Mouse (Mus musculus): ENCODE results near the gene Elf3. TPM values are rescaled to one million over a fixed set of nuclear protein-coding genes. Genes with fewer than 3 reads are reported as not detected.

The Elf3 gene
- polyA plus RNA-seq (2015; fragmentation: Nextera tagmentation; extraction: Ambion mirVana): 0.10 and 0.53 TPM in 2 replicates

DNA sequence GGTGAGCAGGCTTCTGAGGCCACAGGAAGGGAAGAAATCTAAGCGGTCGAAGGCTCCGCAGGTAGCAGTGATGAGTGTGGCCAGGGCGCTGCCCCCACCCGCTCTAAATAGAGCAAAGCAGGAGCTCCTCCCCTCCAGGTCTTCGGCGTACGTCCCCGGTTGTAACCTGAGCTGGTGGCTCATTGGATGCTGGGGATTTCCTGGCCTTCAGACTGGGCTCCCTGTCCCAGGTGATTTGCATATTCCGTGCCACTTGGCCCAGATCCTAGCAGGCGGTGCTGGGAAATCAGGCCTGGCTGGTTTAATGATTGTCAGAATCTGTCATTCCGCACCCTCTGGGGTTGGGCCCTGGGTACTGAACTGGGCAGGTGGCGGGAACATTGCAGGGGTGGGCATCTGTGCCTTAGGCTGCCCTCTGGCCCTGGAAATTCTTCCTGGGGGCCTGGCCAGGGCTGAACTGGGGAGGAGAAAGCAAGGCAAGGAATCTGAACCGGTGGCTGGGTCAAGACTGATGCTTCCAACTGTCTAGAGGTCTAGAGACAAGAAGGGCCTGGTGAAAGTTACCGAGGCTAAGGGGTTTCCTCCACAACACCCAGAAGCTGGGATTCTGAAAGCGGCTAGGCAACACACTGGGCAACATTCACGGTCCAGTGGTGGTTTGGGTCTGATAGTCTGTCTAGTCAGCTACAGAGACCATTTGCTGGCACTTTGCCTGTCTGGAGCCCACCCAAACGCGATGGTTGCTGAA lies at the start of gene Elf3:
Elf3 (minus strand) TSS at position 189 of the 748 bp plus-strand sequence.
- Histone ChIP-seq H3K9me3 (ENCODE audit: control insufficient read depth, low read length) (no peaks in the 10 kb centered on the region), H3K27ac (ENCODE audit: low read length) (no peak within 1 kb of the TSS), H3K4me3 (replicated peaks; ENCODE audit: low read length) (peak within 1 kb of the TSS; percentile 9), H3K9ac (replicated peaks; ENCODE audit: low read depth, low read length) (peak within 1 kb of the TSS; percentile 33), H3K4me2 (ENCODE audit: low read length) (peak within 1 kb of the TSS; percentile 44), H3K27me3 (replicated peaks; ENCODE audit: control insufficient read depth, insufficient read depth, low read length) (no peaks in the 10 kb centered on the region), H3K4me1 (replicated peaks; ENCODE audit: control insufficient read depth, insufficient read depth, low read length) (peaks cover 6% of the 10 kb centered on the region), H3K36me3 (ENCODE audit: control insufficient read depth, insufficient read depth) (peaks cover 4% of the 10 kb centered on the region; the same call in 1 of the 2 replicates)
- 8% methylated on average over 19 of the region's 19 CpGs for WGBS
- peak; percentile 67 for ATAC-seq

DNA sequence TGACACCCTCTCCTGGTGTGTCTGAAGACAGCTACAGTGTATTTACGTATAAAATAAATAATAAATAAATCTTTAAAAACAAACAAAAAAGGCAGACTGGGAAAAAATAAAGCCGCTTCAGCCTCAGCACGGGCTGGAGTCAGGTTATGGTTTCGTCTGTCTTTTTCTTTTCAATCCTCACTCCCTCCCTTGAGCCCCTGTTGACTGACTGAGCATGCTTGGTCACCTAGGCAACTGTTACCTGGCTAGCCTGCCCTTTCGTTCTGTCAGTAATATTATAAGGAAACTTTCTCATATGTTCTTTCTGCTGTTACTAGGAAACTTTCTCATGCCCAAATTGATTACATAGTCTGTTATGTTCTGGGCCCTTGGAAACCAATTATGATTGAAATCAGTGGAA lies 32.5 kb upstream of the Elf3 start:
- Histone ChIP-seq H3K9me3 (ENCODE audit: control insufficient read depth, low read length) (no peaks in the 10 kb centered on the region), H3K4me1 (replicated peaks; ENCODE audit: control insufficient read depth, insufficient read depth, low read length) (no peaks in the 10 kb centered on the region), H3K4me3 (replicated peaks; ENCODE audit: low read length) (no peak overlapping the region), H3K36me3 (ENCODE audit: control insufficient read depth, insufficient read depth) (peaks cover 6% of the 10 kb centered on the region), H3K9ac (replicated peaks; ENCODE audit: low read depth, low read length) (no peak overlapping the region), H3K4me2 (ENCODE audit: low read length) (no peak overlapping the region), H3K27me3 (replicated peaks; ENCODE audit: control insufficient read depth, insufficient read depth, low read length) (no peaks in the 10 kb centered on the region), H3K27ac (ENCODE audit: low read length) (no peak overlapping the region)
- WGBS: 75% methylated on average over 5 of the region's 5 CpGs
- no peak for ATAC-seq

DNA sequence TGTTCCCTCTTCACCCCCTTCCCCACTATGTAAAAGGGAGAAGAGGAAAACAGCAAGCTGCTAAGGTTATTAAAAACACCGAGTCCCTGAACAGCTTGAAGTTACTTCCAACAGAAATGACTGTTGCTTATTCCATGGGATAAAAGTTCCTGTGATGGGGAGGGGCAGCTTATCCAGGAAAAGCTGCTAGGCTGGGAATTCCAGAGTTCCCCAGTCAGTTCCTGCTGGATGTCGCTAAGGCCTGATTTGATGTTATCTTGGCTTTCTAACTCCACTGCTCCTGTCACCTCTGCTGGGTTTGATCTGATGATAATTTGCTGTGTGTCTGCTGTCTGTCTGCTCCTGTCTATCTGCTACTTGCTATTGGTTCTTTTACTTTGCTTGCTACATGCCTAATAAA lies 27.9 kb upstream of the Elf3 start:
- no peaks in the 10 kb centered on the region for H3K27me3 ChIP-seq (replicated peaks; ENCODE audit: control insufficient read depth, insufficient read depth, low read length)
- H3K9me3 ChIP-seq (ENCODE audit: control insufficient read depth, low read length): no peaks in the 10 kb centered on the region
- H3K36me3 ChIP-seq (ENCODE audit: control insufficient read depth, insufficient read depth): no peaks in the 10 kb centered on the region
- H3K27ac ChIP-seq (ENCODE audit: low read length): no peak overlapping the region
- H3K4me3 ChIP-seq (replicated peaks; ENCODE audit: low read length): no peak overlapping the region
- H3K4me2 ChIP-seq (ENCODE audit: low read length): no peak overlapping the region
- H3K9ac ChIP-seq (replicated peaks; ENCODE audit: low read depth, low read length): no peak overlapping the region
- ATAC-seq: no peak
- peaks cover 11% of the 10 kb centered on the region for H3K4me1 ChIP-seq (replicated peaks; ENCODE audit: control insufficient read depth, insufficient read depth, low read length)
- 76% methylated on average over 2 of the region's 2 CpGs for WGBS

DNA sequence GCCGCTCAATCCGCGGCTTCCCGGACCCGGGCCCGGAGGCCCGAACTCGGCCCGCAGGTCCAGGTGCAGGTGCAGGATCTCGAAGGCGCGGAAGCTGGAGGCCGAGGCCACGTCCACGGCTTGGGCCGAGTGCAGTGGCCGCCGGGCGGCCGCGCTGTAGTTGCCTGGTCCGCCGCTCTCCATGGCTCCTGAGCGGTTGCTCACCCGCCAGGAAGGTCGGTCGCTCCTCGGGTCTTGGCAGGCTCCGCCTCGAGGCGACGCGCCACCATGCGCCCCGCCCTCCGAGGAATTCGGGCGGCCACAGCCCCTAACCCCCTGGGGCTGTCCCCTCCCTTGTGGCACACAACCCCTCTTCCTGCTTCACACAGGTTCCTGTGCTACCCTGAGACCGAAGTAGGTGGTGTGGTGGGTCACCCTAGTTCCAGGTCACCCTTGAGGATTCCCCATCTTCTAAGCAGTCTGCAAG lies 25.5 kb upstream of the Elf3 start, which contains the start of gene Rnpep:
Rnpep (minus strand) TSS at position 259 of the 466 bp plus-strand sequence.
- WGBS: 0% methylated on average over 38 of the region's 39 CpGs
- ATAC-seq: peak; percentile 90
- peaks cover 17% of the 10 kb centered on the region for H3K4me1 ChIP-seq (replicated peaks; ENCODE audit: control insufficient read depth, insufficient read depth, low read length)

DNA sequence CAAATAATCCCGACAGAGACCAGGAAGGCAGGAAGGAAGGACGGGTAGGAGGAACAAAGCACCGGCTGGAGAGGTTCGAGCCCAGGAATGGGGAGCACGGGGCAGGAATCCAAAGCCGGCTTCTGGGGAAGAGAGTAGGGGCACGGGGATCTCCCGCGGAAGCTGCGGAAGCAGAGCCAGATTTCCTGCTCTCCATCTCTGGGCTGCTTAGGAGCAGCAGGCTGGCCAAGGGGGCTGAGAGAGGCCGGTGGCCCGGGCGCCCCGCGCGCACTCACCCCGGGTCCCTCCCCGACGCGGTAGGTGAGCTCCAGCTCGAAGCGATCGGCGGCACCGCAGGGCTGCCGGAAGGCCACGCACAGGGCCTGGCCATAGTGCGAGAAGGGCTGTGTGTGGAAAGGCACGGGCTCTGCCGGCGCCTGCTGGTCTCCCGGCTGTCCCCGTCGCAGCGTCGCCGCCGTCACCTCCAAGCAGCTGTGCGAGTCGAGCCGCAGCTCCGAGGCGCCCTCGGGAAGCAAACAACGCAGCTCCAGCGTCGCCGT lies 25.0 kb upstream of the Elf3 start:
- peak overlapping the region; percentile 90 for H3K27ac ChIP-seq (ENCODE audit: low read length)
- H3K36me3 ChIP-seq (ENCODE audit: control insufficient read depth, insufficient read depth): peaks cover 2% of the 10 kb centered on the region; the same call in 1 of the 2 replicates
- H3K9me3 ChIP-seq (ENCODE audit: control insufficient read depth, low read length): no peaks in the 10 kb centered on the region
- H3K4me2 ChIP-seq (ENCODE audit: low read length): peak overlapping the region; percentile 61
- no peaks in the 10 kb centered on the region for H3K27me3 ChIP-seq (replicated peaks; ENCODE audit: control insufficient read depth, insufficient read depth, low read length)
- peaks cover 17% of the 10 kb centered on the region for H3K4me1 ChIP-seq (replicated peaks; ENCODE audit: control insufficient read depth, insufficient read depth, low read length)
- peak overlapping the region; percentile 77 for H3K4me3 ChIP-seq (replicated peaks; ENCODE audit: low read length)
- peak; percentile 85 for ATAC-seq
- under 1% methylated on average over 48 of the region's 48 CpGs for WGBS
- peak overlapping the region; percentile 98 for H3K9ac ChIP-seq (replicated peaks; ENCODE audit: low read depth, low read length)

More for the DNA sequence above, 25.5 kb upstream of the Elf3 start, which contains the start of gene Rnpep:
- Histone ChIP-seq H3K4me3 (replicated peaks; ENCODE audit: low read length) (peak within 1 kb of the TSS; percentile 77), H3K36me3 (ENCODE audit: control insufficient read depth, insufficient read depth) (no peaks in the 10 kb centered on the region), H3K27ac (ENCODE audit: low read length) (peak within 1 kb of the TSS; percentile 90), H3K27me3 (replicated peaks; ENCODE audit: control insufficient read depth, insufficient read depth, low read length) (no peaks in the 10 kb centered on the region), H3K9ac (replicated peaks; ENCODE audit: low read depth, low read length) (peak within 1 kb of the TSS; percentile 98), H3K9me3 (ENCODE audit: control insufficient read depth, low read length) (no peaks in the 10 kb centered on the region), H3K4me2 (ENCODE audit: low read length) (peak within 1 kb of the TSS; percentile 61)

DNA sequence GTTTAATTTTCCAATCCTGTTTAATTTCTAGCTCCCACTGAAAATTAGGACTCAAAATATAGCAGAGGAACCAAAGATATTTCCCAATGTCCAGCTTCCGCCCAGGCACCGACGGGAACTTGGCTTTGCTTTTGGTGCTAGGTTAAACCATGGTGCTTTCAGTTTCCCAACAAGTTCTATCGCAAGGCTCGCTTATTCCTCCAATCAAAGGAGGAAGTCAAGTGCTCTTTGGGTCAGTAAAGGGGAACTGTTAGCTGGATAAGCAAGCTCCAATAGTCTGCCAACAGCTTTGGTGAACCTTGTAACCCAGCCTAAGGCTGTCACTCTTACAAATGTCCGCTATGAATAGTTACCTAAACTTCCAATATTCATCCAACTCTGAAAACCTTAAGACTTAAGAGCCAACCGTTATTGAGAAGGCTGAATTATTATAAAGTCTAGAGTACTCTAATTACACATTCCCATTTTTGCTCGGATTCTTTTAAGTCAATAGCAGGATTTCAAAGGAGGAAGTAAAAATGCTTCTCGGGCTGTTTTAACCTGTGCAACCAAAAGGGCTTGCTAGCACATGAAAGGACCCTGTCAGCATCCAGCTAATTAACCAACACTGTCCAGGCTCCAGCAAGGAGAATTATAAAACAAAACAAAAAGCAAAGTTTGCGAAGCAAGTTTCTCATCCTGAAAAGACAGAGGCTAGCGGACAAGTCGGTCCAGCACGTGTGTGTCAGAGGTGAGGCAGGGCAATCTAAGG lies 24.3 kb upstream of the Elf3 start:
- 0 out of 2 replicates have a peak overlapping the region, but pooled peaks have one; percentile 90 for H3K27ac ChIP-seq (ENCODE audit: low read length)
- peak overlapping the region; percentile 98 for H3K9ac ChIP-seq (replicated peaks; ENCODE audit: low read depth, low read length)
- peaks cover 7% of the 10 kb centered on the region for H3K36me3 ChIP-seq (ENCODE audit: control insufficient read depth, insufficient read depth)
- peak overlapping the region; percentile 77 for H3K4me3 ChIP-seq (replicated peaks; ENCODE audit: low read length)
- H3K9me3 ChIP-seq (ENCODE audit: control insufficient read depth, low read length): no peaks in the 10 kb centered on the region
- 32% methylated on average over 13 of the region's 13 CpGs for WGBS
- no peak for ATAC-seq
- H3K4me1 ChIP-seq (replicated peaks; ENCODE audit: control insufficient read depth, insufficient read depth, low read length): peaks cover 17% of the 10 kb centered on the region
- no peaks in the 10 kb centered on the region for H3K27me3 ChIP-seq (replicated peaks; ENCODE audit: control insufficient read depth, insufficient read depth, low read length)
- H3K4me2 ChIP-seq (ENCODE audit: low read length): peak overlapping the region; percentile 61

DNA sequence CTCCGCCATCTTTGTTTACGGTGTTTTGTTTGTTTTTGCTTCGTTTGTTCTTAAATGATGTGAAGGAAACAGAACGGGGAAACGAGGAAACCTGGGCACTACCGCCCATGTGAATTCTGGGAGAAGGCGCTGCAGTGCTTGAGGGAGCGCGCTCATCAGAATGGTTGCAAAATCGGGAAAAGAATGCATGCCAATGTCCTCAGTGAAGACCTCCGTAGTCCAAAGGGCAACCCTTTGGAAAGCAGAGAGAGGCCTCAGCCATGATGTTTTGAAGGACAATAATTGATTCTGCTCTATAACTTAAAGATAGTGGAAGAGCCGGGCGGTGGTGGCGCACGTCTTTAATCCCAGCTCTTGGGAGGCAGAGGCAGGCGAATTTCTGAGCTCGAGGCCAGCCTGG lies 23.5 kb upstream of the Elf3 start:
- Histone ChIP-seq H3K4me2 (ENCODE audit: low read length) (no peak overlapping the region), H3K9me3 (ENCODE audit: control insufficient read depth, low read length) (no peaks in the 10 kb centered on the region)

DNA sequence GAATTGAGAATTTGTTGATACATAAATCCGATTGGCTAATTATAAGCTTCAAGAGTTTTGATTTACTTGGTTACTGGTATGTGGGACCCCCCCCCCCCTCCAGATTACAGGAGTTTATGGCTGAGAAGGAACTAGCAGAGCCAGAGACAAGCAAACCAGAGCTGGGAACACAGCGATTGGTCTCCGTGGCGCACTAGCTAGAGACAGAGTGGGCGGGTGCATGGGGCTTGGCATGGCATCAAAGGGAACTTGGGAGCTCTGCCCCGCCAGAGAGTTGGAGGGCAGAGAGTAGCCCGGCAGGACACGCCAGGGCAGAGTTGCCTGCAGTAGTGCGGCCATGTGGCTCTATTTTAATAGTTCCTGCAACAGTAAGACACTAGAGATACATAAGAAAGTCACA lies 22.3 kb upstream of the Elf3 start:
- H3K4me2 ChIP-seq (ENCODE audit: low read length): no peak overlapping the region

More for the DNA sequence above, 23.5 kb upstream of the Elf3 start:
- whole genome bisulfite sequencing: 96% methylated on average over 17 of the region's 17 CpGs
- H3K27me3 ChIP-seq (replicated peaks; ENCODE audit: control insufficient read depth, insufficient read depth, low read length): no peaks in the 10 kb centered on the region
- H3K9ac ChIP-seq (replicated peaks; ENCODE audit: low read depth, low read length): no peak overlapping the region
- H3K27ac ChIP-seq (ENCODE audit: low read length): no peak overlapping the region
- H3K4me1 ChIP-seq (replicated peaks; ENCODE audit: control insufficient read depth, insufficient read depth, low read length): peaks cover 17% of the 10 kb centered on the region
- ATAC-seq: no peak
- H3K36me3 ChIP-seq (ENCODE audit: control insufficient read depth, insufficient read depth): peaks cover 13% of the 10 kb centered on the region
- no peak overlapping the region for H3K4me3 ChIP-seq (replicated peaks; ENCODE audit: low read length)

DNA sequence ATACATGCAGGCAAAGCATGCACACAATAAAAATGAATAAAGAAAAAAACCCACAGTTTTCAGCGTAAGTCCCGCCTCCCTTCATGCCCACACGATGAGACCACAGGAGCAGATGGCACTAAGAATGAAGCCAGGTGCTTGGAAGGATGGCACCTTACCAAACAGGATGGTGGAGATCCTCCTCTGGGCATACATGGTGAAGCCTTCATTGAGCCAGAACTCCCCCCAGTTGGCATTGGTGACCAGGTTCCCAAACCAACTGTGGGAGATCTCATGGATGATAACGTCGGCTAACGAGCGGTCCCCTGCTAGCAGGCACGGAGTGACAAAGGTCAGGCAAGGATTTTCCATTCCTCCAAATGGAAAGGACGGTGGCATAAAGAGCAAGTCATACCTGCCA lies 13.0 kb upstream of the Elf3 start:
- Histone ChIP-seq H3K36me3 (ENCODE audit: control insufficient read depth, insufficient read depth) (peaks cover 20% of the 10 kb centered on the region), H3K27ac (ENCODE audit: low read length) (no peak overlapping the region), H3K9ac (replicated peaks; ENCODE audit: low read depth, low read length) (no peak overlapping the region), H3K9me3 (ENCODE audit: control insufficient read depth, low read length) (no peaks in the 10 kb centered on the region), H3K4me1 (replicated peaks; ENCODE audit: control insufficient read depth, insufficient read depth, low read length) (no peaks in the 10 kb centered on the region), H3K27me3 (replicated peaks; ENCODE audit: control insufficient read depth, insufficient read depth, low read length) (no peaks in the 10 kb centered on the region), H3K4me3 (replicated peaks; ENCODE audit: low read length) (no peak overlapping the region), H3K4me2 (ENCODE audit: low read length) (no peak overlapping the region)
- WGBS: 71% methylated on average over 9 of the region's 9 CpGs
- ATAC-seq: no peak

More for the DNA sequence above, 22.3 kb upstream of the Elf3 start:
- H3K4me3 ChIP-seq (replicated peaks; ENCODE audit: low read length): no peak overlapping the region
- 44% methylated on average over 9 of the region's 9 CpGs for WGBS
- H3K9ac ChIP-seq (replicated peaks; ENCODE audit: low read depth, low read length): no peak overlapping the region
- H3K36me3 ChIP-seq (ENCODE audit: control insufficient read depth, insufficient read depth): peaks cover 23% of the 10 kb centered on the region
- no peak for ATAC-seq
- no peaks in the 10 kb centered on the region for H3K9me3 ChIP-seq (ENCODE audit: control insufficient read depth, low read length)
- peaks cover 17% of the 10 kb centered on the region for H3K4me1 ChIP-seq (replicated peaks; ENCODE audit: control insufficient read depth, insufficient read depth, low read length)
- H3K27ac ChIP-seq (ENCODE audit: low read length): no peak overlapping the region
- no peaks in the 10 kb centered on the region for H3K27me3 ChIP-seq (replicated peaks; ENCODE audit: control insufficient read depth, insufficient read depth, low read length)

Measured in forebrain, embryonic 16.5 days (tissue).